Mouse (Mus musculus) left cerebral cortex, adult 2 months (tissue): ENCODE measurements at regions not wholly inside any gene's neighbourhood (a gene's known extent, or its start where the extent isn't known, plus 50 kb on each side); places are given as distances from the start of the nearest gene placed in this dataset.
"Not testable (repeated sequence)": the region's sequence is repeated elsewhere in the genome, so short reads cannot be mapped to it uniquely, and the experiment has no call there.

Experiments used
- DNase-seq, 2 experiments: peaks; one replicate each; pipeline ENCODE4 v3.0.0; 2021 to 2022; ENCODE audit warnings: low spot score in 2 of 2, mixed read lengths in 1 of 2; ENCODE audit errors: extremely low spot score in 1 of 2
- H3K27ac ChIP-seq: fragments of 200-600 bp; 2 replicates; pipeline ENCODE4 v1.8.1; 2022
- H3K4me3 ChIP-seq: fragments of 200-600 bp; 2 replicates; pipeline ENCODE4 v1.8.1; 2022
- CTCF ChIP-seq: fragments of 200-600 bp; IDR thresholded peaks from 2 replicates; pipeline ENCODE4 v1.8.1; 2022; ENCODE audit warnings: antibody characterized with exemption, mild to moderate bottlenecking, moderate library complexity
- intact Hi-C: fragments of 180-260 bp; cut with DNase I; formaldehyde crosslinking; loops from one replicate; pipeline ENCODE4 v1.15.1; 2025

DNA sequence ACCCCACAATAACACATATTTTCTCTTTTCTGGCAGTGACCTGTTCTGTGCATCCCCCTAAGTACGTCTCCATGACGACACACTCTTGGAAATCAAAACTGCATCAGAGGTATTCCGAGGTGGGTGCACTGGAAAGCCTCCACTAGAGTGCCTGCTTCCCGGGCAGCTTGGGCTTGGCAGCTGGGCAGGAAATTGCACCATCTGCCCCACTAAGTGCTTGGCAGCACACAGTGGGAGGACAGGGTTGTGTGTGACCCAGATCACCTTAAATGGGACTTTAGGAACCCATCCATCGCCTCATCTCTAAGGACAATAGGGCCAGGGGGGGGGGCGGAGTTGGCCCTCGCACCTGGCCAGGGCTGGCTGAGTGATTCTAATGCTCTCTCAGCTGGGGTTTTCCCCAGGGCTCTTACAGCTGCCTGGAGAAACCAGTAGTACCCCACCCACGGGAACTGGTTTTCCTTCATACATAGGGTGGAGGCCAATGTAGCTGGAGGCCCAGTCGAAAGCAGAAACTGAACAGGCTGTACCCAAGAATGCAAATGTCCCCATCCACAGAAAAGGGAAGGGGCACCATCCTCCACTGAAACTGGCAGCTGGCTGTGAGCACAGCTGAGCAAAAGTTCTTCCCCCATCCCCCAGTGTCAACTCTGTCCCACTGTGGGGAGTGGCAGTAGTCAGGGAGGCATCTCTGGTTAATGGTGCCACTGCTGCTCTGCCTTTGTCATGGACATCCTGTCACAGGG is 75.7 kb downstream of the Cryaa start:
- H3K4me3 ChIP-seq = no peak overlapping the region
- H3K27ac ChIP-seq = no peak overlapping the region
- TF ChIP-seq CTCF = no peak
- intact Hi-C loops = no loop called here
- DNase-seq = no peak

DNA sequence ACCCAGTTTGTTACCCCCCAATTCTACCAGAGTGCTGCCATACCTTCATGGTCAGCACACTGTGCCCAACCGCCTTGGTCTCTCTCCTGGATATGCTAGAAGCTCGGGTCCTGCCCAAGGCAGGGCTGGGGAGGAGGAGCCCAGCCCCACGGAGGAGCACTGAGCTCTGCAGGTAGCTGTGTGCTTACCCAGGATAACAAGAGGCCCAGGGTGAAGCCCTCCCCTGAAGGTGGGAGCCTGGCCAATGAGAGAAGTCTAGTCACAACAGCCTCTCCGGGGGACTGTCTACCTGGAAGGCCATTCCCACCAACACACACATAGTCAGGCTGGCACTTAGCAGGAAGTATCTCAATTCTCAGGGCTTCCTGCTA is 76.2 kb downstream of the Cryaa start:
- intact Hi-C loops = no loop called here
- DNase-seq = no peak
- H3K27ac ChIP-seq = no peak overlapping the region
- TF ChIP-seq CTCF = no peak
- no peak overlapping the region for H3K4me3 ChIP-seq

GRCm38 (mm10) chr17:31760465-31760864 is 82.9 kb downstream of the Cryaa start:
- intact Hi-C loops = no loop called here

GRCm38 (mm10) chr17:31763078-31763477 is 85.5 kb downstream of the Cryaa start:
- H3K27ac ChIP-seq = no peak overlapping the region
- no peak for DNase-seq
- TF ChIP-seq CTCF = peak; percentile 10
- intact Hi-C loops = no loop called here
- no peak overlapping the region for H3K4me3 ChIP-seq

More at GRCm38 (mm10) chr17:31760465-31760864, 82.9 kb downstream of the Cryaa start:
- no peak for DNase-seq
- no peak for TF ChIP-seq CTCF
- Histone ChIP-seq H3K4me3 (no peak overlapping the region), H3K27ac (no peak overlapping the region)

DNA sequence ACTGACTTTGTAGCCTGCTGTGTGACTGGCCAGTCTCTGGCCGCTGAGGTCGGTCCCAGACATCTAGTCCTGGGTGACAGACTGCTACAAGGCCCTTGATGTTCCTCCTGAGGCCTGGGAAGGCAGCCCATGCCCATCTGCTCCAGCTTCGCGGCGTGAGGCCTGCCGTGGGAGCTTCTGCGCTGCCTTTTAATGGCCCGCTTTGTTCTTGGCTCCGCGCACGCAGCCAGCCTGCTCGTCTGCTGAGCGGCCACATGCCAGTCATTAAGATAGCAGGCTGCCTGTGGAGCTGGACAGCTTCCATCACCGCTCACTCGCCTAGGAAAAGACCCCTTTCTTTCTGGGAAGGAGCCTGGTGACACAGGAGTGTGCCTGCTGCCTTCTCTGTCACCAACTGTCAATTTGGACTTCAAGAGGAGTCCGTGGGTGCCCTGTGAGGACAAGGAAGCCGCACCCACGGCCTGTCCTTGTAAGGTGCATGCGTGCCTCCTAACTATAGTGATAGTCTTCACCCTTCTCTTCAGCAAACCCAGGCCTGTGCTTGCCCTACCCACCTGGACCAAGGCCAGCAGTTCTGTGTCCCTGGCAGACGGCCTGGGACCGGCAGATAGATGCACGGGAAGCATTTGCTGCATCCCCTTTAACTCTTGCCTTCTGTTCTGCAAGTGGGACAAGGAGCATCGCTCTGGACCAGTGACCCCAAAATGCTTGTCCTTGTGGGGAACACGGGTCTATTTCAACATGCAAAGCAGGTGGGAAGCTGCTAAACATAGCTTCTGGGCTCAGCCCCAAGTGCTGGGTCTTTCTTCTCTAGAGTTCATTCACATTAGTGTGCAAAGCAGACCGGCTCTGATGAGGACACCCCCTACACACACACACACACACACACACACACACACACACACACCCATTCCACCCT is 88.6 kb downstream of the Sik1 start:
- TF ChIP-seq CTCF = no peak
- no peak overlapping the region for H3K4me3 ChIP-seq
- H3K27ac ChIP-seq = 0 out of 2 replicates have a peak overlapping the region, but pooled peaks have one; percentile 10
- peak; percentile 42 to 51 for DNase-seq
- intact Hi-C loops = no loop called here

GRCm38 (mm10) chr17:31772201-31772820 is 83.3 kb downstream of the Sik1 start:
- no peak overlapping the region for H3K27ac ChIP-seq
- no peak for DNase-seq
- no peak overlapping the region for H3K4me3 ChIP-seq
- TF ChIP-seq CTCF = no peak
- intact Hi-C loops = no loop called here

DNA sequence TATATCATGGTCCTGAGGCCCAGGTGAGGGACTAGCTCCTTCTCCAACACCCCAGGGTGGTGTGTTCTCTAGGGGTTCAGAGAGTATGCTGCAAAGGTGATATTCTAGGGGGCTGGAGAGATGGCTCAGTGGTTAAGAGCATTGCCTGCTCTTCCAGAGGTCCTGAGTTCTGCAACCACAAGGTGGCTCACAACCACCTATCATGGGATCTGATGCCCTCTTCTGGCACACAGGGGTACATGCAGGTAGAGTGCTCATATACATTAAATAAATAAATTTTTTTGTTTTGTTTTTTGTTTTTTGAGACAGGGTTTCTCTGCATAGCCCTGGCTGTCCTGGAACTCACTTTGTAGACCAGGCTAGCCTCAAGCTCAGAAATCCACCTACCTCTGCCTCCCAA is 81.7 kb downstream of the Sik1 start:
- intact Hi-C loops, DNase-seq, H3K4me3 ChIP-seq, H3K27ac ChIP-seq: not testable (repeated sequence)
- TF ChIP-seq CTCF = peak; percentile 15; the same call in 1 of the 2 replicates

GRCm38 (mm10) chr17:31775037-31775436 is 80.6 kb downstream of the Sik1 start:
- TF ChIP-seq CTCF = no peak
- intact Hi-C loops = no loop called here
- no peak for DNase-seq
- Histone ChIP-seq H3K4me3 (no peak overlapping the region), H3K27ac (no peak overlapping the region)

- intact Hi-C loops = no loop called here
- Histone ChIP-seq H3K4me3 (no peak overlapping the region), H3K27ac (no peak overlapping the region)
- no peak for DNase-seq
- TF ChIP-seq CTCF = no peak
Measured at GRCm38 (mm10) chr17:31775966-31776365, 79.6 kb downstream of the Sik1 start.

DNA sequence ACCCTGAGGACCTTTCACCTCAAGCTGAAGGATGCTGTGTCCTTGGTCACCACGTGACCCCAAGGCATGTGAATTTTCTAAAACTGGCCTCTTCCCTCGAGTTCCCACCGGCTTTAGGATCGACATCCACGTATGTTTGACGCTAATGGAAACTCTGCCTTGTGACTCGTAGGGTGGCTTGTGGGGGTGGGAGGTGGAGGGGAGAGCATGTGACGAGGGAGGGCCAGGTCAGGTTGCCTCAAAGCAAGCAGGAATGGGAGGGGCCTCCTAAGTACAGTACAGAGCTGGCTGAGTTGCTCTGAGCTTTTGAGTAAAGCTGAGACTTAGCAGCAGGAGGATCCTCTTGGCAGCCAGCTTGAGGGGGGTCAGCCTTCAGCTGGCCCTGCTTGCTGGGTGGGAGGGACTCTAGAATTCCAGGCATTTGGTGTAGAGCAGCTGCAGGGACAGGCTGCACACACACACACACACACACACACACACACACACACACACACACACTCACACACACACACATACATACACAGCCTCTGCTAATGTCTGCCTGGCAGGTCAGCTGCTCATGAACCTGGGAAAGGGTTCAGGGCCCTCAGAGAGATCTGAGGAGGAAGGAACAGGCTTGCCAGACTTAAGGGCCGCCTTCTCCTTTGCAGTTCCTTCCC is 78.5 kb downstream of the Sik1 start:
- intact Hi-C loops = no loop called here

GRCm38 (mm10) chr17:31777751-31778150 is 77.9 kb downstream of the Sik1 start:
- intact Hi-C loops = no loop called here
- TF ChIP-seq CTCF = no peak
- no peak overlapping the region for H3K27ac ChIP-seq
- DNase-seq = no peak
- H3K4me3 ChIP-seq = no peak overlapping the region

More for the DNA sequence above, 78.5 kb downstream of the Sik1 start:
- no peak overlapping the region for H3K27ac ChIP-seq
- no peak for TF ChIP-seq CTCF
- H3K4me3 ChIP-seq = no peak overlapping the region
- no peak for DNase-seq
